Mouse (Mus musculus) liver, adult 2 months (tissue): ENCODE data around the gene Prss30.

Experiments used
- CTCF ChIP-seq: fragments of 200-500 bp; IDR thresholded peaks from 2 replicates; pipeline ENCODE4 v1.5.1; 2011; ENCODE audit warnings: low read depth, low read length, control low read depth
- POLR2A ChIP-seq: fragments of 200-500 bp; IDR thresholded peaks from 2 replicates; pipeline ENCODE4 v1.6.1; 2011; ENCODE audit warnings: low read length, control low read depth; ENCODE audit not compliant: insufficient read depth; ENCODE audit errors: extremely low read depth

DNA sequence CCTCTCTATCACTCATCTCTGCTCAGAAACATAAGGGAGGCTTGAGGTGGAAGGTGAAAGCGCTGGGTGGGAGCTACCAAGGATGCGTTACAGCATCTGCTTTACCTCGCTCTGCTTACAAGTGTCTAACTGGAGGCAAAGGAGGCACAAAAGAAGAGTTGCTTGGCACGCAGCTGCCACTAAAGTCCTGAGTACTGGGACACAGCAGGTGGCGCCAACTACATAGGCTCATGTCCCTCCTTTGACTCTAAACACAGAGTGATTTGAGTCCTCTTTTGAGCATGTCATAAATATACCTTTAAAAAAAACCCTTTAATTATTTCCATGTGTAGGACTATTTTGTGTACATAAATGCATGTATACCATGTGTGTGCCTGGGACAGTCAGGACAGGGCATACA is 29.3 kb upstream of the Prss30 start:
- no peak for TF ChIP-seq CTCF
- TF ChIP-seq POLR2A = no peak
